Mouse (Mus musculus) myocyte (in vitro differentiated cells): ENCODE measurements at regions not wholly inside any gene's neighbourhood (a gene's known extent, or its start where the extent isn't known, plus 50 kb on each side); places are given as distances from the start of the nearest gene placed in this dataset.
A peak's percentile ranks its signal among the peaks of the same experiment; 100 is the strongest.
"Not testable (repeated sequence)": the region's sequence is repeated elsewhere in the genome, so short reads cannot be mapped to it uniquely, and the experiment has no call there.

Source experiments
- H3K27me3 ChIP-seq: one replicate; pipeline ENCODE4 v1.6.1; 2011; ENCODE audit not compliant: control insufficient read depth, insufficient read depth, insufficient read length
- H3K36me3 ChIP-seq: one replicate; pipeline ENCODE4 v1.6.1; 2011; ENCODE audit not compliant: control insufficient read depth, insufficient read depth
- H3K4me2 ChIP-seq: one replicate; pipeline ENCODE4 v1.6.1; 2011; ENCODE audit warnings: low read depth, control low read depth
- H3K4me3 ChIP-seq: one replicate; pipeline ENCODE4 v1.5.1; 2011; ENCODE audit warnings: mild to moderate bottlenecking, control low read depth, moderate library complexity
- H3K79me2 ChIP-seq: one replicate; pipeline ENCODE4 v1.6.1; 2011; ENCODE audit not compliant: control insufficient read depth, insufficient read depth
- H3ac ChIP-seq: one replicate; pipeline ENCODE4 v1.6.1; 2011; ENCODE audit not compliant: control insufficient read depth, insufficient read length
- CEBPB ChIP-seq: IDR thresholded peaks from 2 replicates; pipeline ENCODE4 v1.6.1; 2011; ENCODE audit warnings: mild to moderate bottlenecking, moderate library complexity; ENCODE audit not compliant: poor library complexity, insufficient read depth, severe bottlenecking
- E2F4 ChIP-seq: IDR thresholded peaks from one replicate; pipeline ENCODE4 v1.6.1; 2011; ENCODE audit warnings: mild to moderate bottlenecking, control low read depth, moderate library complexity; ENCODE audit not compliant: insufficient read depth
- MAX ChIP-seq: IDR thresholded peaks from one replicate; pipeline ENCODE4 v1.6.1; 2011; ENCODE audit warnings: low read depth, mild to moderate bottlenecking, control low read depth
- MYOD1 ChIP-seq, 3 experiments: IDR thresholded peaks; one replicate each; pipeline ENCODE4 v1.6.1; 2011; ENCODE audit warnings: control low read depth in 2 of 3, low read depth in 2 of 3, mild to moderate bottlenecking in 2 of 3, moderate library complexity in 1 of 3; ENCODE audit not compliant: insufficient read length in 2 of 3, control insufficient read depth in 1 of 3
- MYOG ChIP-seq, 3 experiments: IDR thresholded peaks; one replicate each; pipeline ENCODE4 v1.6.1; 2011; ENCODE audit warnings: control low read depth in 2 of 3, low read depth in 2 of 3, mild to moderate bottlenecking in 2 of 3; ENCODE audit not compliant: insufficient read length in 2 of 3, control insufficient read depth in 1 of 3, insufficient read depth in 1 of 3
- POLR2A ChIP-seq: IDR thresholded peaks from one replicate; pipeline ENCODE4 v1.6.1; 2011; ENCODE audit warnings: low read depth, mild to moderate bottlenecking, control low read depth, moderate library complexity; ENCODE audit not compliant: insufficient read length
- POLR2AphosphoS2 ChIP-seq: IDR thresholded peaks from one replicate; pipeline ENCODE4 v1.6.1; 2011; ENCODE audit warnings: low read depth, control low read depth; ENCODE audit not compliant: insufficient read length
- REST ChIP-seq: IDR thresholded peaks from one replicate; pipeline ENCODE4 v1.6.1; 2011; ENCODE audit warnings: mild to moderate bottlenecking, control low read depth, moderate library complexity; ENCODE audit not compliant: insufficient read depth, insufficient read length
- SRF ChIP-seq: IDR thresholded peaks from one replicate; pipeline ENCODE4 v1.6.1; 2011; ENCODE audit warnings: low read depth; ENCODE audit not compliant: control insufficient read depth, insufficient read length
- TCF12 ChIP-seq: IDR thresholded peaks from one replicate; pipeline ENCODE4 v1.6.1; 2011; ENCODE audit warnings: mild to moderate bottlenecking, control low read depth; ENCODE audit not compliant: poor library complexity, insufficient read depth, severe bottlenecking
- TCF3 ChIP-seq: IDR thresholded peaks from one replicate; pipeline ENCODE4 v1.6.1; 2011; ENCODE audit warnings: low read depth, control low read depth; ENCODE audit not compliant: insufficient read length
- USF1 ChIP-seq: IDR thresholded peaks from one replicate; pipeline ENCODE4 v1.6.1; 2011; ENCODE audit warnings: low read depth, mild to moderate bottlenecking, control low read depth, moderate library complexity

DNA sequence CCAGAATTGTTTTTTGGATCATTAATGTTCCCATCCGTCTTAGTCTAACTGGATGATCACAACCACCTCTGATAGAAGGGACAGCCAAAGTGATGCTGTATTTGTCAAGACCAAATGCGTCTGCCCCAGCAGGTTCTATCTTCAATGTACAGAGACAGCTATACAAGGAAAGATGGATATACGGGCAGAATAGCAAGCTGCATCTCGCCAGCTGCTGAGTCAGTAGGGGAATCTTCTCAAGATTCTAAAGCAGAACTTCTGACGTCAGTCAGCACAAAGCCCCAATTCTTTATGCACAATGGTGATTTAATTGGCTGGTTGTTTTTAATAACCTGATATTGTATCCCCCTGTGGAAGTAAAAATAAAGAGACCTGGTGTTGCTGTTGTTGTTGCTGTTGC is 209.4 kb downstream of the Dhx15 start:
- Histone ChIP-seq H3K36me3 (no peaks in the 10 kb centered on the region), H3ac (no peak overlapping the region), H3K4me3 (no peak overlapping the region), H3K4me2 (no peak overlapping the region), H3K79me2 (no peaks in the 10 kb centered on the region), H3K27me3 (no peaks in the 10 kb centered on the region)
- no peak for TF ChIP-seq REST
- no peak for TF ChIP-seq USF1
- TF ChIP-seq TCF3: no peak
- no peak for TF ChIP-seq POLR2A
- no peak for TF ChIP-seq E2F4
- no peak for TF ChIP-seq MAX
- TF ChIP-seq CEBPB: no peak
- no peak for TF ChIP-seq MYOG (IDR thresholded peaks at IDR 0.05; ENCODE audit: control insufficient read depth in 1 of 3, insufficient read depth in 1 of 3, insufficient read length in 2 of 3, low read depth in 2 of 3)
- no peak for TF ChIP-seq POLR2AphosphoS2
- TF ChIP-seq SRF: no peak
- no peak for TF ChIP-seq MYOD1 (IDR thresholded peaks at IDR 0.05; ENCODE audit: control insufficient read depth in 1 of 3, insufficient read length in 2 of 3, low read depth in 2 of 3)
- no peak for TF ChIP-seq TCF12

DNA sequence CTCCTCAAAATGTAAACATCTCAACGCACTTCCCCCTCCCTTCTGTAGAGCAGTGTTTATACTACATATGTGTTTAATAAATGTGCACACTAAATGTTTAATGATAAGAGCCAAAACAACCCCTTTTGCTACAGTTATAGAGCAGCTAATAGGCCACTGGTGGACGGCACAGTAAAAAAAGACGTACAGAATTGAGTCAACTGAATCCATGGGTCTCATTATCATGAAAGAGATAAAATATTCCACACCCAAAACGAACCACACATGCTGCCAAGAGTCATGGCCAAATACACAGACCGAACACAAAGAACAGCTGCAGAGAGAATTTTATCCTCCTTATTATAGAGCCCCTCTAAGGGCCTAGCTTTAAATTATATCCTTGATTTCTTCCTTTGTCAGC is 237.8 kb downstream of the Dhx15 start:
- Histone ChIP-seq H3K4me2 (peak overlapping the region; percentile 21), H3K36me3 (no peaks in the 10 kb centered on the region), H3K79me2 (no peaks in the 10 kb centered on the region), H3K4me3 (no peak overlapping the region), H3K27me3 (no peaks in the 10 kb centered on the region), H3ac (no peak overlapping the region)
- TF ChIP-seq MYOD1 (IDR thresholded peaks at IDR 0.05; ENCODE audit: control insufficient read depth in 1 of 3, insufficient read length in 2 of 3, low read depth in 2 of 3) (peak in 2 of 3 experiments; percentile 19 to 25), POLR2AphosphoS2 (no peak)

DNA sequence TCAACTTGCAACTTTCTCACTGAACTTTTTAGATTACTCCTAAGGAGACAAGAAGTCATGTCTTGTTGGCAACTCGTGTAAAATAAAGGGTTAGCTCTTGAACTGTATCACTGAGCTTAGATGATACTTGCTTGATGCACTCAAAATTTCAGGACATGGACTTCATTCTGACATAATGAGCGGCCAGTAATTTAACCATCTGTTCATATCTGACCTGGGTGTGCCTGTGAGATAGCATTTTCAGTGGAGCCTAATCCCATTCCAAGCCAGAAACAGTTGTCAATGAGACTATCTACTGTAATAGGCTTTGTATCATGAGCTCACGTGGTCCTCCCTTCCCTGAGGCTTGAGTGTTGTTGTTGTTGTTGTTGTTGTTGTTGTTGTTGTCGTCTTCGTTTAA is 240.3 kb downstream of the Dhx15 start:
- Histone ChIP-seq H3ac (no peak overlapping the region), H3K4me3 (no peak overlapping the region), H3K27me3 (no peaks in the 10 kb centered on the region), H3K4me2 (no peak overlapping the region), H3K79me2 (no peaks in the 10 kb centered on the region), H3K36me3 (no peaks in the 10 kb centered on the region)
- TF ChIP-seq MYOG (IDR thresholded peaks at IDR 0.05; ENCODE audit: control insufficient read depth in 1 of 3, insufficient read depth in 1 of 3, insufficient read length in 2 of 3, low read depth in 2 of 3) (peak in 1 of 3 experiments; percentile 37), TCF12 (no peak)

DNA sequence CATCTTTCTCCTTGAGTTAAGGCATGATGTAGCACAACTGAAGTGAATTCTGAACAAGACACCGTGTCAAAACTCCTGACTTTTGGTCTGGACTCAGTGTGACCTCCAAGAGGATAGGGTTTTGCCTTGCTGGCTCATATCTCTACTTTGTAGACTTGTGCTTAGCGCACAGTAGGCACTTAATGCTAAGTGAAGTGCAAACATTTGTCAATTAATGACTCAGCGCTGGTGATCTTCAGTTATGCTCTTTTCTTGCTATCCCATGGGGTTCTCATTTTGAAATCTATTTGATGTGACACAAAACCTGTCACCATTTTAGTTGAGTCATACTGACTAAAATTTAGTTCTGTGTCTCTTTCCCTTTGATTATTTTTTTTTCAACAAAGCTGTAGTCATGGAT is 244.3 kb downstream of the Dhx15 start:
- no peaks in the 10 kb centered on the region for H3K79me2 ChIP-seq
- no peaks in the 10 kb centered on the region for H3K36me3 ChIP-seq
- H3K27me3 ChIP-seq: no peaks in the 10 kb centered on the region
- H3K4me2 ChIP-seq: no peak overlapping the region
- TF ChIP-seq USF1 (no peak), TCF3 (no peak), E2F4 (no peak), SRF (no peak), POLR2A (no peak), MYOG (IDR thresholded peaks at IDR 0.05; ENCODE audit: control insufficient read depth in 1 of 3, insufficient read depth in 1 of 3, insufficient read length in 2 of 3, low read depth in 2 of 3) (no peak), MYOD1 (IDR thresholded peaks at IDR 0.05; ENCODE audit: control insufficient read depth in 1 of 3, insufficient read length in 2 of 3, low read depth in 2 of 3) (no peak), CEBPB (no peak), REST (no peak), TCF12 (no peak), POLR2AphosphoS2 (no peak), MAX (no peak)
- H3ac ChIP-seq: no peak overlapping the region
- no peak overlapping the region for H3K4me3 ChIP-seq

DNA sequence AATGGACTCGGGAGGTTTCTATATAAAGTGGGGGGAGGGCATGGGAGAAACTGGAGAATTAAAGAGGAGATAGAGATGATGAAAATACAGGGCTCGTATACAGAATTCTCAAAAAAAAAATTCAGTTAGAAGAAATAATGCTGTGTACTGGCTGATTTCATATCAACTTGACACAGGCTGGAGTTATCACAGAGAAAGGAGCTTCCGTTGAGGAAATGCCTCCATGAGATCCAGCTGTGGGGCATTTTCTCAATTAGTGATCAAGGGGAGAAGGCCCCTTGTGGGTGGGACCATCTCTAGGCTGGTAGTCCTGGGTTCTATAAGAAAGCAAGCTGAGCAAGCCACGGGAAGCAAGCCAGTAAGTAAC is 248.4 kb downstream of the Dhx15 start:
- not testable (repeated sequence) for H3K27me3 ChIP-seq, H3ac ChIP-seq, H3K36me3 ChIP-seq, H3K4me3 ChIP-seq, H3K79me2 ChIP-seq
- H3K4me2 ChIP-seq: peak overlapping the region; percentile 38

DNA sequence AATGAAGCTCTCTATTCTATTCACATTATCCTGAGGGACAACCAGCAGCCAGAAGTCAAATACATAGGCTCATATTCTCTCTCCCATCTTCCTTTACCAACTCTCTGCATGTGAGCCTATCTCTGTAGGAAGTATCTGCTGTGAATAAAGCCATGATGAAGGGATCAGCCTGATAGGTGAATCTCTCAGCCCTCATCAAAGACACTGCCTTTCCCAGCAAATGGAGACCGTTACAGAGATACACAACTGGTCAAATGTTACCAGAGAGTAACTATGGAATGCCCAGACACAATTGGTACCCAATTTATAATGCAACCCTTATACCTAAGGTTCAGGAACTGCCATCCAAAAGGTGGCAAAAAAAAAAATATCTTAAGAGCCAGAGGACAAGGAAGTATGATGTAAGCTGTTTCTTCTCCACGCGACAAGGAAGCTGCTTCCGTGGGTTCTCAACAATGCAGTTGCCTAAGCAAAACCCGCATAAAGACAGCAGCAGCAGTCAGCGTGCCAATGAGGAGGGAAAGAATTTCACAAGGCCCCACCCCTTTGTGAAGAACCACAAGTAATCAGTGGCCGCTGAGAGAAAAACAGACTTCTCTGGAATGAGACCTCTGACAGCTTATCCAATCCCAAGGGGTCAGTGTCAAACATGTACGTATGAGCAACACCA is 248.9 kb downstream of the Dhx15 start:
- Histone ChIP-seq H3ac (no peak overlapping the region), H3K4me3 (no peak overlapping the region), H3K4me2 (peak overlapping the region; percentile 51), H3K36me3 (no peaks in the 10 kb centered on the region), H3K79me2 (no peaks in the 10 kb centered on the region), H3K27me3 (no peaks in the 10 kb centered on the region)
- no peak for TF ChIP-seq POLR2A
- no peak for TF ChIP-seq TCF12
- no peak for TF ChIP-seq USF1
- TF ChIP-seq CEBPB: no peak
